Mouse (Mus musculus) cerebellum, adult 2 months (tissue): ENCODE results near the gene Ctnna2.

Experiments used
- CTCF ChIP-seq: fragments of 200-500 bp; IDR thresholded peaks from 2 replicates; pipeline ENCODE4 v1.5.1; 2011; ENCODE audit warnings: low read depth, mild to moderate bottlenecking, control low read depth, low read length, moderate library complexity, borderline replicate concordance; ENCODE audit not compliant: insufficient read depth
- POLR2A ChIP-seq: fragments of 200-500 bp; IDR thresholded peaks from 2 replicates; pipeline ENCODE4 v1.6.1; 2011; ENCODE audit warnings: low read length, control low read depth, borderline replicate concordance; ENCODE audit not compliant: insufficient read depth

DNA sequence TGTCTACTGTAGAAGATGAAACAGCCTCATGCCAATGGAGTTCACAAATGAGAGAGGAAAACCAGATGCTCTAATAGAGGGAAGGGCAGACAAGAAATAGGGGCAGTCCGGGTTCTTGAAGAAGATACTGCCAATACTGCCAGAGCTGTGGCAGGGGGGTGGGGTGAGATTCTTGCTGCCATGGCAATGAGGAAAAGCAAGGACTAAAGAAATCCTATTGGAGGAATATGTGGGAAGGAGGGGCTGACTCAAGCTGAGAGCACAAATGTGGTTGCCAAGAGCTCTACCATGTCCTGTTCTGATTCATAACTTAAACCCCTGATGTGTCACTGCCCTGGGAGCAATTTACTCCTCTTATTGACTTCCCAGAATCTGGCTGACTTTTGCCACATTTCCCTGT, 878.5 kb downstream of the Ctnna2 start:
- TF ChIP-seq CTCF: no peak
- TF ChIP-seq POLR2A: no peak
